Mouse (Mus musculus): ENCODE results near the gene Ephb2. TPM values are rescaled to one million over a fixed set of nuclear protein-coding genes. Genes with fewer than 3 reads are reported as not detected.

Gene Ephb2
- polyA plus RNA-seq, 1 experiment from 2014 or later = 10.7 TPM

GRCm38 (mm10) chr4:136732536-136733121 lies 103.2 kb downstream of the Ephb2 start:
- peaks cover 21% of the 10 kb centered on the region for H3K36me3 ChIP-seq (replicated peaks)
- H3K27me3 ChIP-seq (replicated peaks; ENCODE audit: low read depth, poor library complexity, severe bottlenecking) = no peaks in the 10 kb centered on the region
- DNase-seq (ENCODE audit: low spot score) = peak; percentile 49
- no peaks in the 10 kb centered on the region for H3K9me3 ChIP-seq
- peaks cover 85% of the 10 kb centered on the region for H3K4me1 ChIP-seq
- H3K27ac ChIP-seq (replicated peaks) = peak overlapping the region; percentile 71
- no peak overlapping the region; the same call in 1 of the 2 replicates for H3K4me3 ChIP-seq
- 36% methylated on average over 7 of the region's 7 CpGs for WGBS

GRCm38 (mm10) chr4:136731761-136732160 lies 104.0 kb downstream of the Ephb2 start:
- WGBS = 69% methylated on average over 5 of the region's 5 CpGs
- DNase-seq (ENCODE audit: low spot score) = no peak
- peaks cover 88% of the 10 kb centered on the region for H3K4me1 ChIP-seq
- no peak overlapping the region for H3K4me3 ChIP-seq
- no peaks in the 10 kb centered on the region for H3K9me3 ChIP-seq
- H3K36me3 ChIP-seq (replicated peaks) = peaks cover 21% of the 10 kb centered on the region
- H3K27ac ChIP-seq (replicated peaks) = no peak overlapping the region
- no peaks in the 10 kb centered on the region for H3K27me3 ChIP-seq (replicated peaks; ENCODE audit: low read depth, poor library complexity, severe bottlenecking)

GRCm38 (mm10) chr4:136731008-136731609 lies 104.7 kb downstream of the Ephb2 start:
- 78% methylated on average over 13 of the region's 13 CpGs for WGBS
- Histone ChIP-seq H3K36me3 (replicated peaks) (peaks cover 21% of the 10 kb centered on the region), H3K9me3 (no peaks in the 10 kb centered on the region), H3K27me3 (replicated peaks; ENCODE audit: low read depth, poor library complexity, severe bottlenecking) (no peaks in the 10 kb centered on the region), H3K4me1 (peaks cover 81% of the 10 kb centered on the region), H3K27ac (replicated peaks) (peak overlapping the region; percentile 59), H3K4me3 (no peak overlapping the region)
- no peak for DNase-seq (ENCODE audit: low spot score)

- Histone ChIP-seq H3K36me3 (replicated peaks) (peaks cover 21% of the 10 kb centered on the region), H3K4me1 (peaks cover 78% of the 10 kb centered on the region), H3K27me3 (replicated peaks; ENCODE audit: low read depth, poor library complexity, severe bottlenecking) (no peaks in the 10 kb centered on the region), H3K4me3 (no peak overlapping the region), H3K27ac (replicated peaks) (peak overlapping the region; percentile 59; the same call in 1 of the 2 replicates), H3K9me3 (no peaks in the 10 kb centered on the region)
- no peak for DNase-seq (ENCODE audit: low spot score)
- WGBS = 86% methylated on average over 9 of the region's 9 CpGs
Measured at GRCm38 (mm10) chr4:136730501-136730900, 105.3 kb downstream of the Ephb2 start.

GRCm38 (mm10) chr4:136729574-136729973 lies 106.2 kb downstream of the Ephb2 start:
- no peaks in the 10 kb centered on the region for H3K9me3 ChIP-seq
- H3K36me3 ChIP-seq (replicated peaks) = peaks cover 21% of the 10 kb centered on the region
- no peak overlapping the region for H3K27ac ChIP-seq (replicated peaks)
- no peak for DNase-seq (ENCODE audit: low spot score)
- no peak overlapping the region for H3K4me3 ChIP-seq
- H3K4me1 ChIP-seq = peaks cover 77% of the 10 kb centered on the region
- 94% methylated on average over 2 of the region's 2 CpGs for WGBS
- H3K27me3 ChIP-seq (replicated peaks; ENCODE audit: low read depth, poor library complexity, severe bottlenecking) = no peaks in the 10 kb centered on the region

- Histone ChIP-seq H3K36me3 (replicated peaks) (peaks cover 21% of the 10 kb centered on the region), H3K4me1 (peaks cover 74% of the 10 kb centered on the region), H3K9me3 (no peaks in the 10 kb centered on the region), H3K4me3 (no peak overlapping the region), H3K27me3 (replicated peaks; ENCODE audit: low read depth, poor library complexity, severe bottlenecking) (no peaks in the 10 kb centered on the region), H3K27ac (replicated peaks) (no peak overlapping the region)
- no peak for DNase-seq (ENCODE audit: low spot score)
- WGBS = 69% methylated on average over 8 of the region's 8 CpGs
Measured at GRCm38 (mm10) chr4:136726941-136727340, 108.8 kb downstream of the Ephb2 start.

- DNase-seq (ENCODE audit: low spot score) = peak; percentile 63
- WGBS = 61% methylated on average over 17 of the region's 17 CpGs
- H3K27ac ChIP-seq (replicated peaks) = no peak overlapping the region
Measured at GRCm38 (mm10) chr4:136724731-136725130, 111.1 kb downstream of the Ephb2 start.

GRCm38 (mm10) chr4:136722361-136723082 lies 113.3 kb downstream of the Ephb2 start:
- Histone ChIP-seq H3K4me3 (no peak overlapping the region), H3K4me1 (peaks cover 64% of the 10 kb centered on the region), H3K36me3 (replicated peaks) (peaks cover 22% of the 10 kb centered on the region), H3K27me3 (replicated peaks; ENCODE audit: low read depth, poor library complexity, severe bottlenecking) (no peaks in the 10 kb centered on the region), H3K9me3 (no peaks in the 10 kb centered on the region), H3K27ac (replicated peaks) (peak overlapping the region; percentile 30; the same call in 1 of the 2 replicates)
- WGBS = 58% methylated on average over 17 of the region's 17 CpGs
- DNase-seq (ENCODE audit: low spot score) = no peak

More at GRCm38 (mm10) chr4:136724731-136725130, 111.1 kb downstream of the Ephb2 start:
- no peaks in the 10 kb centered on the region for H3K27me3 ChIP-seq (replicated peaks; ENCODE audit: low read depth, poor library complexity, severe bottlenecking)
- H3K36me3 ChIP-seq (replicated peaks) = peaks cover 18% of the 10 kb centered on the region
- peaks cover 74% of the 10 kb centered on the region for H3K4me1 ChIP-seq
- H3K4me3 ChIP-seq = no peak overlapping the region
- no peaks in the 10 kb centered on the region for H3K9me3 ChIP-seq

- Histone ChIP-seq H3K27ac (replicated peaks) (peak overlapping the region; percentile 63), H3K27me3 (replicated peaks; ENCODE audit: low read depth, poor library complexity, severe bottlenecking) (no peaks in the 10 kb centered on the region), H3K9me3 (no peaks in the 10 kb centered on the region), H3K4me1 (peaks cover 58% of the 10 kb centered on the region), H3K36me3 (replicated peaks) (peaks cover 22% of the 10 kb centered on the region), H3K4me3 (no peak overlapping the region)
- no peak for DNase-seq (ENCODE audit: low spot score)
- WGBS = 39% methylated on average over 3 of the region's 3 CpGs
Measured at GRCm38 (mm10) chr4:136721937-136722336, 113.9 kb downstream of the Ephb2 start.

GRCm38 (mm10) chr4:136720025-136720424 lies 115.8 kb downstream of the Ephb2 start:
- peaks cover 60% of the 10 kb centered on the region for H3K4me1 ChIP-seq
- peak overlapping the region; percentile 35; the same call in 1 of the 2 replicates for H3K27ac ChIP-seq (replicated peaks)
- H3K4me3 ChIP-seq = no peak overlapping the region
- H3K9me3 ChIP-seq = no peaks in the 10 kb centered on the region
- no peak for DNase-seq (ENCODE audit: low spot score)
- peaks cover 22% of the 10 kb centered on the region for H3K36me3 ChIP-seq (replicated peaks)
- H3K27me3 ChIP-seq (replicated peaks; ENCODE audit: low read depth, poor library complexity, severe bottlenecking) = no peaks in the 10 kb centered on the region
- WGBS = 85% methylated on average over 9 of the region's 9 CpGs

GRCm38 (mm10) chr4:136718193-136718986 lies 117.4 kb downstream of the Ephb2 start:
- Histone ChIP-seq H3K27ac (replicated peaks) (no peak overlapping the region), H3K27me3 (replicated peaks; ENCODE audit: low read depth, poor library complexity, severe bottlenecking) (no peaks in the 10 kb centered on the region), H3K36me3 (replicated peaks) (peaks cover 22% of the 10 kb centered on the region), H3K9me3 (no peaks in the 10 kb centered on the region), H3K4me1 (peaks cover 61% of the 10 kb centered on the region), H3K4me3 (no peak overlapping the region)
- 93% methylated on average over 14 of the region's 14 CpGs for WGBS
- DNase-seq (ENCODE audit: low spot score) = no peak

GRCm38 (mm10) chr4:136716561-136716972 lies 119.2 kb downstream of the Ephb2 start:
- no peaks in the 10 kb centered on the region for H3K9me3 ChIP-seq
- H3K4me1 ChIP-seq = peaks cover 58% of the 10 kb centered on the region
- H3K27ac ChIP-seq (replicated peaks) = no peak overlapping the region
- H3K27me3 ChIP-seq (replicated peaks; ENCODE audit: low read depth, poor library complexity, severe bottlenecking) = no peaks in the 10 kb centered on the region
- H3K36me3 ChIP-seq (replicated peaks) = peaks cover 22% of the 10 kb centered on the region
- no peak overlapping the region for H3K4me3 ChIP-seq
- DNase-seq (ENCODE audit: low spot score) = no peak
- 83% methylated on average over 7 of the region's 7 CpGs for WGBS

Data from embryonic facial prominence, embryonic 10.5 days (tissue).